Mouse (Mus musculus): ENCODE measurements around the gene Trak1. TPM values are rescaled to one million over a fixed set of nuclear protein-coding genes. Genes with fewer than 3 reads are reported as not detected.
A peak's percentile ranks its signal among the peaks of the same experiment; 100 is the strongest.

The Trak1 gene
- polyA plus RNA-seq, 2 experiments: 2.9 to 3.1 TPM

- DNase-seq (ENCODE audit: low read depth in 3 of 3, low spot score in 3 of 3): no peak
- H3K27ac ChIP-seq: no peak overlapping the region
- 71% methylated on average over 8 of the region's 8 CpGs for WGBS (ENCODE audit: insufficient replicate concordance)
- H3K4me3 ChIP-seq (ENCODE audit: insufficient read depth in 1 of 2, low read depth in 2 of 2, low read length in 2 of 2): no peak overlapping the region
- no peak overlapping the region for H3K4me2 ChIP-seq (ENCODE audit: low read depth)
- no peak for ATAC-seq (ENCODE audit: insufficient read depth)
- H3K9ac ChIP-seq (replicated peaks): no peak overlapping the region
- H3K36me3 ChIP-seq (replicated peaks; ENCODE audit: control insufficient read depth, insufficient read depth, low read depth): no peaks in the 10 kb centered on the region
- no peak for TF ChIP-seq EP300 (IDR thresholded peaks at IDR 0.05; ENCODE audit: low read depth)
- no peak for TF ChIP-seq CTCF (IDR thresholded peaks at IDR 0.05; ENCODE audit: low read depth)
- peaks cover 5 to 16% of the 10 kb centered on the region in 2 experiments; a peak in 3 of 4 replicates for H3K4me1 ChIP-seq (replicated peaks; ENCODE audit: control insufficient read depth in 2 of 2, insufficient read depth in 2 of 2, low read length in 1 of 2)
- H3K27me3 ChIP-seq (ENCODE audit: control insufficient read depth, insufficient read depth, low read length): no peaks in the 10 kb centered on the region
- no peaks in the 10 kb centered on the region for H3K9me3 ChIP-seq (ENCODE audit: control insufficient read depth, low read length)
Observed at GRCm38 (mm10) chr9:121329181-121329580, 31.9 kb downstream of the Trak1 start.

GRCm38 (mm10) chr9:121330065-121330464, 32.8 kb downstream of the Trak1 start:
- TF ChIP-seq EP300 (IDR thresholded peaks at IDR 0.05; ENCODE audit: low read depth) (no peak), CTCF (IDR thresholded peaks at IDR 0.05; ENCODE audit: low read depth) (no peak)
- Histone ChIP-seq H3K27ac (no peak overlapping the region), H3K36me3 (replicated peaks; ENCODE audit: control insufficient read depth, insufficient read depth, low read depth) (no peaks in the 10 kb centered on the region), H3K4me1 (replicated peaks; ENCODE audit: control insufficient read depth in 2 of 2, insufficient read depth in 2 of 2, low read length in 1 of 2) (peaks cover 5 to 16% of the 10 kb centered on the region in 2 experiments; a peak in 3 of 4 replicates), H3K9ac (replicated peaks) (no peak overlapping the region), H3K9me3 (ENCODE audit: control insufficient read depth, low read length) (no peaks in the 10 kb centered on the region), H3K4me3 (ENCODE audit: insufficient read depth in 1 of 2, low read depth in 2 of 2, low read length in 2 of 2) (no peak overlapping the region), H3K27me3 (ENCODE audit: control insufficient read depth, insufficient read depth, low read length) (no peaks in the 10 kb centered on the region), H3K4me2 (ENCODE audit: low read depth) (no peak overlapping the region)
- ATAC-seq (ENCODE audit: insufficient read depth) (no peak), DNase-seq (ENCODE audit: low read depth in 3 of 3, low spot score in 3 of 3) (no peak)
- WGBS (ENCODE audit: insufficient replicate concordance): 69% methylated on average over 5 of the region's 5 CpGs

- DNase-seq (ENCODE audit: low read depth in 3 of 3, low spot score in 3 of 3) (no peak), ATAC-seq (ENCODE audit: insufficient read depth) (peak; percentile 32; the same call in 1 of the 2 replicates)
- H3K9ac ChIP-seq (replicated peaks): no peak overlapping the region
- no peak overlapping the region for H3K27ac ChIP-seq
- 6% methylated on average over 5 of the region's 5 CpGs for WGBS (ENCODE audit: insufficient replicate concordance)
- peaks cover 5 to 16% of the 10 kb centered on the region in 2 experiments; a peak in 3 of 4 replicates for H3K4me1 ChIP-seq (replicated peaks; ENCODE audit: control insufficient read depth in 2 of 2, insufficient read depth in 2 of 2, low read length in 1 of 2)
- H3K27me3 ChIP-seq (ENCODE audit: control insufficient read depth, insufficient read depth, low read length): no peaks in the 10 kb centered on the region
- TF ChIP-seq CTCF (IDR thresholded peaks at IDR 0.05; ENCODE audit: low read depth): no peak
- no peak for TF ChIP-seq EP300 (IDR thresholded peaks at IDR 0.05; ENCODE audit: low read depth)
- no peak overlapping the region for H3K4me3 ChIP-seq (ENCODE audit: insufficient read depth in 1 of 2, low read depth in 2 of 2, low read length in 2 of 2)
- H3K9me3 ChIP-seq (ENCODE audit: control insufficient read depth, low read length): no peaks in the 10 kb centered on the region
- H3K36me3 ChIP-seq (replicated peaks; ENCODE audit: control insufficient read depth, insufficient read depth, low read depth): no peaks in the 10 kb centered on the region
- no peak overlapping the region for H3K4me2 ChIP-seq (ENCODE audit: low read depth)
Observed at GRCm38 (mm10) chr9:121331438-121331837, 34.1 kb downstream of the Trak1 start.

GRCm38 (mm10) chr9:121331878-121332630, 34.8 kb downstream of the Trak1 start:
- no peak for DNase-seq (ENCODE audit: low read depth in 3 of 3, low spot score in 3 of 3)

GRCm38 (mm10) chr9:121333559-121333958, 36.3 kb downstream of the Trak1 start:
- Histone ChIP-seq H3K4me1 (replicated peaks; ENCODE audit: control insufficient read depth in 2 of 2, insufficient read depth in 2 of 2, low read length in 1 of 2) (peaks cover 5 to 18% of the 10 kb centered on the region in 2 experiments; a peak in 3 of 4 replicates), H3K9me3 (ENCODE audit: control insufficient read depth, low read length) (no peaks in the 10 kb centered on the region), H3K4me3 (ENCODE audit: insufficient read depth in 1 of 2, low read depth in 2 of 2, low read length in 2 of 2) (no peak overlapping the region), H3K27me3 (ENCODE audit: control insufficient read depth, insufficient read depth, low read length) (no peaks in the 10 kb centered on the region), H3K36me3 (replicated peaks; ENCODE audit: control insufficient read depth, insufficient read depth, low read depth) (no peaks in the 10 kb centered on the region), H3K27ac (no peak overlapping the region), H3K9ac (replicated peaks) (no peak overlapping the region), H3K4me2 (ENCODE audit: low read depth) (no peak overlapping the region)
- no peak for ATAC-seq (ENCODE audit: insufficient read depth)
- DNase-seq (ENCODE audit: low read depth in 3 of 3, low spot score in 3 of 3): no peak
- 76% methylated on average over 5 of the region's 5 CpGs for WGBS (ENCODE audit: insufficient replicate concordance)
- TF ChIP-seq EP300 (IDR thresholded peaks at IDR 0.05; ENCODE audit: low read depth): no peak
- no peak for TF ChIP-seq CTCF (IDR thresholded peaks at IDR 0.05; ENCODE audit: low read depth)

More at GRCm38 (mm10) chr9:121331878-121332630, 34.8 kb downstream of the Trak1 start:
- no peaks in the 10 kb centered on the region for H3K9me3 ChIP-seq (ENCODE audit: control insufficient read depth, low read length)
- H3K9ac ChIP-seq (replicated peaks): no peak overlapping the region
- no peak overlapping the region for H3K27ac ChIP-seq
- H3K4me2 ChIP-seq (ENCODE audit: low read depth): no peak overlapping the region
- no peak overlapping the region for H3K4me3 ChIP-seq (ENCODE audit: insufficient read depth in 1 of 2, low read depth in 2 of 2, low read length in 2 of 2)
- peaks cover 5 to 16% of the 10 kb centered on the region in 2 experiments; a peak in 3 of 4 replicates for H3K4me1 ChIP-seq (replicated peaks; ENCODE audit: control insufficient read depth in 2 of 2, insufficient read depth in 2 of 2, low read length in 1 of 2)
- no peak for TF ChIP-seq EP300 (IDR thresholded peaks at IDR 0.05; ENCODE audit: low read depth)
- TF ChIP-seq CTCF (IDR thresholded peaks at IDR 0.05; ENCODE audit: low read depth): no peak
- 12% methylated on average over 8 of the region's 8 CpGs for WGBS (ENCODE audit: insufficient replicate concordance)
- ATAC-seq (ENCODE audit: insufficient read depth): no peak
- no peaks in the 10 kb centered on the region for H3K36me3 ChIP-seq (replicated peaks; ENCODE audit: control insufficient read depth, insufficient read depth, low read depth)
- H3K27me3 ChIP-seq (ENCODE audit: control insufficient read depth, insufficient read depth, low read length): no peaks in the 10 kb centered on the region

Data from liver, embryonic 14.5 days (tissue).